Mouse (Mus musculus) midbrain, embryonic 12.5 days (tissue): Measurements from ENCODE around the gene C1ql1. TPM values are rescaled to one million over a fixed set of nuclear protein-coding genes. Genes with fewer than 3 reads are reported as not detected.

Source experiments
- ATAC-seq: fragments of 200-750 bp; cut with Nextera tagmentation; 2 replicates; pipeline ENCODE4 v1.8.0; 2017; ENCODE audit warnings: low read depth, moderate TSS enrichment, moderate library complexity; ENCODE audit not compliant: low FRiP score
- H3K27ac ChIP-seq: fragments of 300-500 bp; sonication (generic); replicated peaks from 2 replicates; pipeline ENCODE4 v1.5.1; 2016; ENCODE audit warnings: mild to moderate bottlenecking
- H3K27me3 ChIP-seq: fragments of 300-500 bp; sonication (generic); 2 replicates; pipeline ENCODE4 v1.6.1; 2016; ENCODE audit warnings: mild to moderate bottlenecking
- H3K36me3 ChIP-seq: fragments of 300-500 bp; sonication (generic); 2 replicates; pipeline ENCODE4 v1.6.1; 2016
- H3K4me1 ChIP-seq: fragments of 300-500 bp; sonication (generic); 2 replicates; pipeline ENCODE4 v1.6.1; 2016
- H3K4me2 ChIP-seq: fragments of 300-500 bp; sonication (generic); replicated peaks from 2 replicates; pipeline ENCODE4 v1.6.1; 2016; ENCODE audit warnings: mild to moderate bottlenecking, moderate library complexity
- H3K4me3 ChIP-seq: fragments of 300-500 bp; sonication (generic); 2 replicates; pipeline ENCODE4 v1.5.1; 2016; ENCODE audit warnings: mild to moderate bottlenecking
- H3K9ac ChIP-seq: fragments of 300-500 bp; sonication (generic); replicated peaks from 2 replicates; pipeline ENCODE4 v1.6.1; 2016; ENCODE audit warnings: mild to moderate bottlenecking, moderate library complexity
- H3K9me3 ChIP-seq: fragments of 300-500 bp; sonication (generic); 2 replicates; pipeline ENCODE4 v1.6.1; 2016; ENCODE audit warnings: mild to moderate bottlenecking
- WGBS: fragments of 180-500 bp; shearing (Covaris S2); methylation state at CpG from one replicate; pipeline ENCODE4 v1.1.7; 2016; 5-methylcytosine and 5-hydroxymethylcytosine counted together
- polyA plus RNA-seq: library from polyadenylated mRNA; unstranded; fragments of >200 nt; fragmentation: Nextera tagmentation; extraction: Ambion mirVana; gene quantifications from 2 replicates; pipeline ENCODE4 v1.2.1, GENCODE M21; 2016

The C1ql1 gene
- polyA plus RNA-seq, 1 experiment from 2014 or later: 15.3 TPM

DNA sequence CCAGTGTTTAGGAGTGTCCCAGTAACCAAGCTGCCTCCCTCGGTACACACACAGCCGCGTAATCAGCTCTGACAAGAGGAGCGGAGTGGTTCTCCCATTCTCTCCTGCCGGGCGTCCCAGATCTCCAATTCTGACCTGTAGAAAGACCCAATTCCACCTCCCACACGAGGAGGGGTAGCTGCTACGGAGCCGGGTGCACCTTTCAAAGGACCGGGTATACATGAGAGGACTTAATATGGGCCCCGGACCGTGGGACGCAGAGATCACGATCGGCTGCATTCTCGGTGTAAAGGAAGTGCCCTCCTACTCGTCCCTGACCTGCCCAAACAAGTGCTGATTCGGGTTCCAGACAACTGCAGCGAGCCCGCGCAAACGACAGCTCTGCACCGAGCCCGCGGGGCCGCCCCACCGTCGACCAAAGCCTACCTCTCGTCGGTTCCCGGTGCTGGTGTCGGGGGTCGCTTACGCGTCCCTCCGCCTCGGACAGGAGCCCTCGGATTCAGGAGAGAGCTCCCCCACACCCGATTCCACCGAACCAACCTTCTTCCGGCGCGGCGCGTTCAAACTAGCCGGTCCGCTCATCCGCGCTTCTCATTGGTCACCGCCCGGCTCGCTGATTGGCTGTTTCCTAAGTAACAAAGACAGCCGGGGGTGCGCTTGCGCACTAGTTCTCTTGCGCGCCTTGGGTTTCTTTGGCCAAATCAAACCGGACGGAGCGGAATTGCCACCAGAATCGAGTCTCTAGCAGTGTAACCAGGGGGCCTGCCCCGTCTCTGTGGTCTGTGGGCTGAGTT, 21.7 kb downstream of the C1ql1 start, which contains the start of gene Kif18b:
Kif18b (minus strand) TSS at position 568 of the 794 bp plus-strand sequence.
- peak; percentile 83 for ATAC-seq

DNA sequence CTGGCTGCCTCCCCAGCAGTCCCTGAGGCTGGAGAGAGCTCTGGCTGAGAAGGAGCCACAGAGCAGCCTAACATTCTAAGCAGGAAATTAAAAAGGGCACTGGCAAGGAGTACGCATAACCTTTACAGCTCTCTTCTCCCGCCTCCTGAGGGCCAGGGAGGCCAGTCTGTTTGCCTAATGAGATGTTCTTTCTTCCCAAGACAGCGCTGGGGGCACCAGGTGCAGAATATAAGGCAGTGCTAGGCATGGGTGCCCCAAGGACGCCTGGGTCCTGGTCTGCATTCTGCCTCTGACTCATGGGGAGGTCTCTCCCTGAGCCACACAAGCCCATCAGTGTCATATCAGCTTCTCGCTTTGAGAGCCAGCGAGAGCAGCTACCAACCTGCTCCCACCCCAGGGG, 25.0 kb downstream of the C1ql1 start:
- Histone ChIP-seq H3K9ac (peak overlapping the region; percentile 37; the same call in 1 of the 2 replicates), H3K36me3 (peaks cover 18% of the 10 kb centered on the region; the same call in 1 of the 2 replicates), H3K27me3 (no peaks in the 10 kb centered on the region), H3K9me3 (no peaks in the 10 kb centered on the region), H3K4me2 (peak overlapping the region; percentile 15; the same call in 1 of the 2 replicates), H3K4me3 (no peak overlapping the region), H3K4me1 (peaks cover 30% of the 10 kb centered on the region), H3K27ac (peak overlapping the region; percentile 39; the same call in 1 of the 2 replicates)
- WGBS: 67% methylated on average over 6 of the region's 6 CpGs
- ATAC-seq: no peak

More for the DNA sequence above, 21.7 kb downstream of the C1ql1 start, which contains the start of gene Kif18b:
- Histone ChIP-seq H3K27ac (peak within 1 kb of the TSS; percentile 93), H3K4me1 (peaks cover 30% of the 10 kb centered on the region), H3K9me3 (no peaks in the 10 kb centered on the region), H3K9ac (peak within 1 kb of the TSS; percentile 73), H3K4me3 (peak within 1 kb of the TSS; percentile 75), H3K36me3 (peaks cover 18% of the 10 kb centered on the region; the same call in 1 of the 2 replicates), H3K4me2 (peak within 1 kb of the TSS; percentile 70), H3K27me3 (no peaks in the 10 kb centered on the region)
- under 1% methylated on average over 62 of the region's 62 CpGs for WGBS

DNA sequence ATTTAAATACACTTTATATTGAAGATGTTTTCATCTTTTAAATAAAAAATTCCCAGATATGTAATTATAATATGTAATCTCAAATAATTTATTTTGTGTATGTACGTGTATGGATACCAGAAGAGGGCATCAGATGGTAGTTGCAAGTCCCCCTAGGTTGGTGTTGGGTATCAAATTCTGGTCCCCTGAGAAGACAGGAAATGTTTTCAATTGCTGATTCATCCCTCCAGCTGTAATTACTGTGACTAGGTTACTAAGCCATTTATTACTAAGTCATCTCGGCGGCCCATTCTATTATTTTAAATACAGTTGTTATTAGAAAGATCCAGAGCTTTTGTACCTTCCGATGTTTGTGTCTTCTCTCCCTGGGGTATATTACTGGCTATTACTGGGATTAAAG, 28.4 kb downstream of the C1ql1 start:
- Histone ChIP-seq H3K36me3 (peaks cover 46% of the 10 kb centered on the region), H3K9me3 (no peaks in the 10 kb centered on the region), H3K4me2 (no peak overlapping the region), H3K4me1 (peaks cover 19% of the 10 kb centered on the region), H3K4me3 (no peak overlapping the region), H3K27ac (no peak overlapping the region), H3K9ac (no peak overlapping the region), H3K27me3 (no peaks in the 10 kb centered on the region)
- WGBS: 82% methylated on average over 4 of the region's 4 CpGs
- no peak for ATAC-seq

DNA sequence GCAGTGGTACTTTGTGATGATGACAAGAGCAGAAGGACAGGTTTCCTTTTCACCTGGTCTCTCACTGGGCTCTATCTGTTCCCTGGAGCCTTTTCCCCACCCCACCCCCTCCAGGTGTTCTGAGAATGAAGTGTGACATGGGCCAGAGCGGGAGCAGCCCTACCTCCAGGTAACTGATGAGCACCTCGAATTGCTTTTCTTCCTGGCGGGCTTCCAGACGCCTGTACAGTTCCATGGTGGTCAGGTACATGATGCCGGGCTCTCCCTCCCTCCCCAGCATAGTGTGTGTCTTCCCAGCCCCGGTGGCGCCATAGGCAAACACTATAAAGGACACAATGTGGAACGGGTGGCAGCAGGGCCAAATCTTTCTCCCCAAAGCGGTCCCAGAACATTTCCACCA, 31.1 kb downstream of the C1ql1 start:
- H3K36me3 ChIP-seq: peaks cover 51% of the 10 kb centered on the region
- no peak overlapping the region for H3K4me2 ChIP-seq
- H3K9ac ChIP-seq: no peak overlapping the region
- H3K27ac ChIP-seq: no peak overlapping the region
- 92% methylated on average over 9 of the region's 9 CpGs for WGBS
- no peaks in the 10 kb centered on the region for H3K27me3 ChIP-seq
- no peak overlapping the region for H3K4me3 ChIP-seq
- H3K9me3 ChIP-seq: no peaks in the 10 kb centered on the region
- no peak for ATAC-seq
- no peaks in the 10 kb centered on the region for H3K4me1 ChIP-seq

DNA sequence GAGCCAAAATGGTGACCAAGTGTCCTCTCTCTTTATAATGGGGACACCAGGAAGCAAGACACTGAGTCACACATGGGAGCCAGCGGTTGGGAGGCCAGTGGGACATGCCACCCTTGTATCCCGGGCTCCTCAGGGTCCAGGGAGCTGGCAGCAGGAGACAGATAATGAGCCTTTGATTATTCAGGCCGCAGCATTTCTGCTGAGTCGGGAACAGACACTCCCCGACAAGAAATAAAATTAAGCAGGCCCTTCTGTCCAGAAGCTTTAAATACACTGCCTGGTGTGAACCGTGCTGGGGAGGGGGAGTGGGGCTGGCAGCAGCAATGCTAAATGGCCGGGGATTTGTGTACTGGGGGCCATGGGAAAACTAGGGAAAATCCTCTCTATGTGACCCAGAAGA, 35.1 kb downstream of the C1ql1 start:
- Histone ChIP-seq H3K9ac (no peak overlapping the region), H3K36me3 (peaks cover 90% of the 10 kb centered on the region), H3K4me3 (no peak overlapping the region), H3K9me3 (no peaks in the 10 kb centered on the region), H3K4me2 (no peak overlapping the region), H3K4me1 (no peaks in the 10 kb centered on the region), H3K27me3 (no peaks in the 10 kb centered on the region), H3K27ac (0 out of 2 replicates have a peak overlapping the region, but pooled peaks have one; percentile 2)
- 81% methylated on average over 7 of the region's 7 CpGs for WGBS
- no peak for ATAC-seq

DNA sequence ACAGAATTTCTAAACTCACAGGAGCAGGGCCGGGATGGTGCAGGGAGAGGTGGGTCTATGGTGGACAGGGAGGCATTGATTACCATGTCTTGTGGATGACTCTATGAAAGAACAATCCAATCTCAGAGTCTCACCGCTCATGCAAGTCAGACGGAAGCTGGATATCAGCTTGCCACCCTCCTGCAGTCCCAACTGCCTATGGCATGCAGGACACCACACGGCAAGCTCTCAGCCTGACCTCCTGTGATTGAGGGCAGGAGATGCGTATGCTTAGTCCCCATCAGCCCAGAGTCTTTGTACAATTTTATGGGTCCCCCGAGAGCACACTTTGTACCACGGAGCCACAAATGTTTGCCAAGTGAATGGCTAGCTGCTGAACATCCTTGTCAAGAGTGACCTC, 42.8 kb downstream of the C1ql1 start:
- WGBS: 78% methylated on average over 7 of the region's 7 CpGs
- H3K36me3 ChIP-seq: peaks cover 38% of the 10 kb centered on the region
- peaks cover 8% of the 10 kb centered on the region; the same call in 1 of the 2 replicates for H3K27me3 ChIP-seq
- H3K27ac ChIP-seq: 0 out of 2 replicates have a peak overlapping the region, but pooled peaks have one; percentile 12
- no peak overlapping the region for H3K4me2 ChIP-seq
- no peak overlapping the region for H3K9ac ChIP-seq
- no peak overlapping the region for H3K4me3 ChIP-seq
- no peaks in the 10 kb centered on the region for H3K4me1 ChIP-seq
- H3K9me3 ChIP-seq: no peaks in the 10 kb centered on the region
- no peak for ATAC-seq

DNA sequence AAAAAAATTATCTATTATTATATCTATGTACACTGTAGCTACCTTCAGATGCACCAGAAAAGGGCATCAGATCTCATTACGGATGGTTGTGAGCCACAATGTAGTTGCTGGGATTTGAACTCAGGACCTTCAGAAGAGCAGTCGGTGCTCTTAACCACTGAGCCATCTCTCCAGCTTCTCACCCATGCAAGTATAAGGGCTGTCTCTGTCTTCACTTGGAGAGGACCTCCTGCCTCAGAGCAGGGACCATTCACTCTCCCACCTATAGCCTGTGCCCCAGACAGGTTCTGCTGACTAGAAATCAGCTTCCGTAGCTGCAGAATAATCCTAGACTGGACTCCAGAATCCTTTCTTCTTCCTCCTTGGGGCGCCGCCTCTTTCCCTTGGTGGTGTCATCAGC, 44.4 kb downstream of the C1ql1 start:
- H3K9ac ChIP-seq: no peak overlapping the region
- no peak for ATAC-seq
- 71% methylated on average over 5 of the region's 5 CpGs for WGBS
- H3K4me3 ChIP-seq: no peak overlapping the region
- peaks cover 18% of the 10 kb centered on the region for H3K27me3 ChIP-seq
- no peak overlapping the region for H3K4me2 ChIP-seq
- H3K36me3 ChIP-seq: peaks cover 22% of the 10 kb centered on the region
- H3K9me3 ChIP-seq: no peaks in the 10 kb centered on the region
- H3K27ac ChIP-seq: no peak overlapping the region
- H3K4me1 ChIP-seq: no peaks in the 10 kb centered on the region

DNA sequence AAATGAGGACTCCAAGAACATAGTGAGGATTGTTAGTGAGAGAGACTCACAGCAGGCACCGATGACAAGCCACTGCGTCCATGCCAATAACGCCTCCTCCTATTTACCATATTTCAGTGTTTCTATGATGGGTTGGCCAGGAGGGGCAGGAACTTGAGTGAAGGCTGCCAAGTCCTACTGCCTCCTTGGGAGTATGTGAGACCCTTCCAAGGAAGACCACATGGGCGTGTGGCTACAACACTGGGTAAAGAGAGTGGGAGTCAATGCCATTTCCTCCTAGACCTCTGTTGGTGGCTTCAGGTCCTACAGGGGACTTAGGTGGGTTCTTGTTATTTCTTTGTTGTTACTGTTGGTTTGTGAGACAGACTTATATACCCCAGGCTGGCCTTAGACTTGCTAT, 45.3 kb downstream of the C1ql1 start:
- no peak overlapping the region for H3K27ac ChIP-seq
- H3K4me1 ChIP-seq: no peaks in the 10 kb centered on the region
- peaks cover 13% of the 10 kb centered on the region for H3K36me3 ChIP-seq
- H3K4me3 ChIP-seq: no peak overlapping the region
- no peaks in the 10 kb centered on the region for H3K9me3 ChIP-seq
- 69% methylated on average over 4 of the region's 4 CpGs for WGBS
- ATAC-seq: no peak
- H3K4me2 ChIP-seq: no peak overlapping the region
- peaks cover 27% of the 10 kb centered on the region for H3K27me3 ChIP-seq
- no peak overlapping the region for H3K9ac ChIP-seq

DNA sequence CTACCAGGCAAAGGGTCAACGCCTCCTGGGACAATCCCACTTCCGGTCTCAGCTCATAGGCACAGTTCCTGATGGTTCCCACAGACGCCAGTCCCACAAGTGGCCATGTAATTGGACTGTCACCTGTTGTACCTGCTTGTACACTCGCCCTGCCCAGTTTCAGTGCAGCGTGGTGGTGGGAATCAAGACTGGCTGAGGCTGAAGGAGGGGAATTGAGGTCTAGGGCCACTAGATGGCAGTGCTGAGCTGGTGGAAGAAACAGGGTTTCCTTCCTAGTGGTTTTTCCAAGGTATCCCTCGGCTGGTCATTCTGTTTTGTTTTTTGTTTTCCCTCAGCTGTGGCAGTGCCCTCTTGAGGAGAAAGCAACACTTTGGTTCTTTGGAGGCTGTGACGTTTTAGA, 45.7 kb downstream of the C1ql1 start, which contains the start of gene Gfap:
Gfap (minus strand) TSS at position 150 of the 400 bp plus-strand sequence.
- WGBS: 12% methylated on average over 7 of the region's 7 CpGs
- H3K4me3 ChIP-seq: no peak within 1 kb of the TSS
- H3K9me3 ChIP-seq: no peaks in the 10 kb centered on the region
- no peaks in the 10 kb centered on the region for H3K4me1 ChIP-seq
- H3K36me3 ChIP-seq: peaks cover 9% of the 10 kb centered on the region
- H3K4me2 ChIP-seq: no peak within 1 kb of the TSS
- no peak within 1 kb of the TSS for H3K9ac ChIP-seq
- ATAC-seq: peak; percentile 47; the same call in 1 of the 2 replicates
- no peak within 1 kb of the TSS for H3K27ac ChIP-seq
- H3K27me3 ChIP-seq: peaks cover 31% of the 10 kb centered on the region

DNA sequence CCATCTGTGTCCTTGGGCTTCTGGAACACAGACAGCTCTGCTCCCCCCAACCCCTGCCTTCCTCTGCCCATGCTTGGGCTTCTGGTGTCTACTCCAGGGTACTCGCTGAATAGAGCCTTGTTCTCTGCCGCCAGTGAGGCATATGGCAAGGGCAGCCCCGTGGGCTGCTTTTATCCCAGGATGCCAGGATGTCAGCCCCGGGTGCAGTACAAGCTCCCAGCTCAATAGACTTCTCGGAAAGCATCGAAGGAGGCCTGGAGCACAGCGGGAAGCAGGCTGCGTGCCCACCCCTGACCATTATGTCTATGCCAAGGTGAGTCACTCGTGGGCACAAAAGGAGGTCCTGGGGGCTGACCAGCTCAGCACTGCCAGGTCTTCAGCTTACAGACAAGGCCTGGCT, 48.1 kb downstream of the C1ql1 start:
- WGBS: 82% methylated on average over 9 of the region's 9 CpGs
- Histone ChIP-seq H3K27me3 (peaks cover 55% of the 10 kb centered on the region), H3K4me2 (no peak overlapping the region), H3K4me1 (peaks cover under 1% of the 10 kb centered on the region; the same call in 1 of the 2 replicates), H3K9ac (0 out of 2 replicates have a peak overlapping the region, but pooled peaks have one; percentile 24), H3K4me3 (no peak overlapping the region), H3K9me3 (no peaks in the 10 kb centered on the region), H3K27ac (no peak overlapping the region), H3K36me3 (no peaks in the 10 kb centered on the region)
- ATAC-seq: no peak

DNA sequence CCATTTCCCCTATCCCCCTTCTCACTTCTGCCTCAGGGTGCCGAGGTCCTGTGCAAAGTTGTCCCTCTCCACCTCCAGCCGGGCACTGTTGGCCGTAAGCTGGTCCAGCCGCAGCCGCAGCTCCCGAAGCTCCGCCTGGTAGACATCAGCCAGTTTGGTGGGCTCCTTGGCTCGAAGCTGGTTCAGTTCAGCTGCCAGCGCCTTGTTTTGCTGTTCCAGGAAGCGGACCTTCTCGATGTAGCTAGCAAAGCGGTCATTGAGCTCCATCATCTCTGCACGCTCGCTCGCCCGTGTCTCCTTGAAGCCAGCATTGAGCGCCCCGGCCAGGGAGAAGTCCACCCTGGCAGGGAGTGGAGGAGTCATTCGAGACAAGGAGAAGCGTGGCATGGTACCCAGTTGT, 49.8 kb downstream of the C1ql1 start:
- no peak overlapping the region for H3K4me2 ChIP-seq
- H3K4me3 ChIP-seq: no peak overlapping the region
- H3K27me3 ChIP-seq: peaks cover 63% of the 10 kb centered on the region
- no peak overlapping the region for H3K27ac ChIP-seq
- H3K4me1 ChIP-seq: peaks cover 6% of the 10 kb centered on the region; the same call in 1 of the 2 replicates
- H3K9ac ChIP-seq: no peak overlapping the region
- no peaks in the 10 kb centered on the region for H3K36me3 ChIP-seq
- WGBS: 76% methylated on average over 20 of the region's 20 CpGs
- H3K9me3 ChIP-seq: no peaks in the 10 kb centered on the region
- no peak for ATAC-seq

DNA sequence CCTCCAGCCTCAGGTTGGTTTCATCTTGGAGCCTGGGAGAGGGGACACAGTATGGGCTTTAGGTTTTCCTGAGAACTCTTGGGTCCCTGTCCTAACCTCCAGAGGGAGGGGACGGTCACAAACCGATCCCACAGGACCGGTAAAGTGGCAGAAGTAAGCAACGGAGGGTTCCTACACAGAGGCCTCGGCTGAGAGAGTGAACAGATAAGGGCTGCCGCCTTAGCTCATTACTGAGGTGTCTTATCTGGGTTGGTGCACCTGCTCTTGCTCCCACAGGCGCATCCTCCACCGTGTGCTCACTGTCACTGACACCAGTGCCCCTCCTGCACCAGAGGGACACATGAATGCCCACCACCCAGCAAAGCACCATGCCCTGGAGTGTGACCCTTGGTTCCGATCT, 50.7 kb downstream of the C1ql1 start:
- Histone ChIP-seq H3K27ac (no peak overlapping the region), H3K9me3 (no peaks in the 10 kb centered on the region), H3K4me2 (no peak overlapping the region), H3K36me3 (no peaks in the 10 kb centered on the region), H3K9ac (no peak overlapping the region), H3K4me3 (no peak overlapping the region), H3K4me1 (peaks cover 6% of the 10 kb centered on the region; the same call in 1 of the 2 replicates), H3K27me3 (peaks cover 67% of the 10 kb centered on the region)
- ATAC-seq: no peak
- 87% methylated on average over 9 of the region's 9 CpGs for WGBS
